In genomic region chr4:117041283-117041721, GRCm38 (mm10) we compare ENCODE assay signal across 8 mouse cellular contexts. TPM values are rescaled to one million over a fixed set of nuclear protein-coding genes. Genes with fewer than 3 reads are reported as not detected.
DNase-seq lines count a peak whose midpoint lies in the region; ATAC-seq and TF ChIP-seq lines count a peak whose summit lies in the region.

No protein-coding gene starts in this region.

- ATAC-seq in cerebellum, adult (ENCODE audit: insufficient number of reproducible peaks, low FRiP score, low TSS enrichment) = peak; percentile 61; the same call in 1 of the 2 replicates
- ATAC-seq in hindbrain, postnatal 0 days = peak; percentile 57; the same call in 1 of the 2 replicates
- ATAC-seq in lung, postnatal 0 days = peak; percentile 97
- ATAC-seq in stomach, postnatal 0 days (ENCODE audit: low FRiP score, low TSS enrichment) = peak; percentile 10; the same call in 1 of the 2 replicates

- H3K9me3 ChIP-seq in hindbrain, postnatal 0 days (ENCODE audit: low read length) = no peaks in the 10 kb centered on the region
- no peaks in the 10 kb centered on the region for H3K9me3 ChIP-seq in lung, postnatal 0 days (ENCODE audit: low read length)
- no peaks in the 10 kb centered on the region for H3K9me3 ChIP-seq in stomach, postnatal 0 days (ENCODE audit: control insufficient read depth, low read length)

- H3K27ac ChIP-seq in hindbrain, postnatal 0 days = peak overlapping the region; percentile 74
- H3K27ac ChIP-seq in lung, postnatal 0 days (ENCODE audit: low read length) = peak overlapping the region; percentile 66
- H3K27ac ChIP-seq in stomach, postnatal 0 days (replicated peaks) = peak overlapping the region; percentile 49; the same call in 1 of the 2 replicates

- no peak for TF ChIP-seq CTCF in brain, embryonic 14.5 days (IDR thresholded peaks at IDR 0.05; ENCODE audit: borderline replicate concordance, extremely low read depth, insufficient read depth, insufficient read length)
- TF ChIP-seq CTCF in hindbrain, postnatal 0 days (IDR thresholded peaks at IDR 0.05; ENCODE audit: low read depth) = no peak
- no peak for TF ChIP-seq CTCF in lung, postnatal 0 days (IDR thresholded peaks at IDR 0.05)
- TF ChIP-seq CTCF in stomach, postnatal 0 days (IDR thresholded peaks at IDR 0.05; ENCODE audit: low read depth) = no peak

- TF ChIP-seq EP300 in lung, postnatal 0 days (IDR thresholded peaks at IDR 0.05) = peak; percentile 81
- no peak for TF ChIP-seq EP300 in stomach, postnatal 0 days (optimal IDR thresholded peaks at IDR 0.05)

- H3K4me1 ChIP-seq in hindbrain, postnatal 0 days (ENCODE audit: insufficient read depth, low read length) = peaks cover 15% of the 10 kb centered on the region
- H3K4me1 ChIP-seq in lung, postnatal 0 days (ENCODE audit: insufficient read depth, low read depth, low read length) = peaks cover 16% of the 10 kb centered on the region
- no peaks in the 10 kb centered on the region for H3K4me1 ChIP-seq in stomach, postnatal 0 days (replicated peaks; ENCODE audit: control insufficient read depth, insufficient read depth)

- H3K27me3 ChIP-seq in hindbrain, postnatal 0 days (ENCODE audit: insufficient read depth, low read length) = no peaks in the 10 kb centered on the region
- no peaks in the 10 kb centered on the region for H3K27me3 ChIP-seq in lung, postnatal 0 days (replicated peaks; ENCODE audit: insufficient read depth, low read length)
- H3K27me3 ChIP-seq in stomach, postnatal 0 days (ENCODE audit: control insufficient read depth, insufficient read depth, low read length) = no peaks in the 10 kb centered on the region

- WGBS in hindbrain, postnatal 0 days = 28% methylated on average over 4 of the region's 4 CpGs
- 21% methylated on average over 4 of the region's 4 CpGs for WGBS in lung, postnatal 0 days
- 30% methylated on average over 4 of the region's 4 CpGs for WGBS in stomach, postnatal 0 days

- no peak overlapping the region for H3K4me2 ChIP-seq in hindbrain, postnatal 0 days (ENCODE audit: low read depth, low read length)
- peak overlapping the region; percentile 29 for H3K4me2 ChIP-seq in lung, postnatal 0 days (replicated peaks; ENCODE audit: low read depth, low read length)
- no peak overlapping the region for H3K4me2 ChIP-seq in stomach, postnatal 0 days (replicated peaks; ENCODE audit: low read depth)

- TF ChIP-seq POLR2A in brain, embryonic 14.5 days (IDR thresholded peaks at IDR 0.05; ENCODE audit: borderline replicate concordance, extremely low read depth, insufficient read depth, insufficient read length, poor library complexity, severe bottlenecking) = no peak

- DNase-seq in cerebellum, postnatal 4 days (ENCODE audit: low spot score in 2 of 2) = no peak
- DNase-seq in brain, embryonic 14.5 days (ENCODE audit: low read depth) = peak; percentile 73
- DNase-seq in gastrocnemius, postnatal 10 days = peak; percentile 60
- peak; percentile 31 for DNase-seq in hindbrain, postnatal 0 days (ENCODE audit: low spot score)
- peak; percentile 96 for DNase-seq in lung, postnatal 0 days (ENCODE audit: low spot score)
- DNase-seq in stomach, postnatal 0 days (ENCODE audit: low spot score) = no peak
- DNase-seq in frontal cortex, postnatal 36 days (ENCODE audit: low spot score in 2 of 2) = no peak

- no peaks in the 10 kb centered on the region for H3K36me3 ChIP-seq in hindbrain, postnatal 0 days (ENCODE audit: insufficient read depth, low read length)
- H3K36me3 ChIP-seq in lung, postnatal 0 days (ENCODE audit: insufficient read depth, low read length) = no peaks in the 10 kb centered on the region; the same call in 1 of the 2 replicates
- no peaks in the 10 kb centered on the region for H3K36me3 ChIP-seq in stomach, postnatal 0 days (ENCODE audit: control insufficient read depth, insufficient read depth, low read length)

- no peak overlapping the region for H3K4me3 ChIP-seq in hindbrain, postnatal 0 days (ENCODE audit: low read length)
- no peak overlapping the region for H3K4me3 ChIP-seq in lung, postnatal 0 days (ENCODE audit: low read depth, low read length)
- H3K4me3 ChIP-seq in stomach, postnatal 0 days (ENCODE audit: low read depth, low read length) = no peak overlapping the region

- no peak overlapping the region for H3K9ac ChIP-seq in hindbrain, postnatal 0 days (replicated peaks; ENCODE audit: low read length)
- no peak overlapping the region for H3K9ac ChIP-seq in lung, postnatal 0 days (replicated peaks; ENCODE audit: low read depth)
- no peak overlapping the region for H3K9ac ChIP-seq in stomach, postnatal 0 days (ENCODE audit: low read length)

RNA-seq across cellular contexts. Expression of gene Eif2b3, which starts 22.1 kb away (rescaled TPM):
- polyA plus RNA-seq in brain, embryonic 14.5 days (2012; rRNA removed) = 24.6 and 25.0 TPM in 2 replicates
- 10 to 100 TPM; 23.0 to 24.3 TPM for total RNA-seq in gastrocnemius, postnatal 10 days (2021)
- 13.1 and 16.7 TPM in 2 replicates for total RNA-seq in hindbrain, postnatal 0 days (2014; rRNA removed)
- polyA plus RNA-seq in hindbrain, postnatal 0 days (2015; fragmentation: Nextera tagmentation; extraction: Ambion mirVana) = 56.9 and 58.5 TPM in 2 replicates
- 21.9 and 24.7 TPM in 2 replicates for polyA plus RNA-seq in lung, postnatal 0 days (2015; fragmentation: Nextera tagmentation; extraction: Ambion mirVana)
- 29.9 and 30.1 TPM in 2 replicates for polyA plus RNA-seq in stomach, postnatal 0 days (2015; fragmentation: Nextera tagmentation; extraction: Ambion mirVana)

RNA-seq across cellular contexts. Expression of gene Hectd3, which starts 46.2 kb away (rescaled TPM):
- polyA plus RNA-seq in brain, embryonic 14.5 days (2012; rRNA removed) = 59.3 and 60.4 TPM in 2 replicates
- total RNA-seq in gastrocnemius, postnatal 10 days (2021) = 10 to 100 TPM; 16.6 to 17.3 TPM
- 47.4 and 49.5 TPM in 2 replicates for total RNA-seq in hindbrain, postnatal 0 days (2014; rRNA removed)
- polyA plus RNA-seq in hindbrain, postnatal 0 days (2015; fragmentation: Nextera tagmentation; extraction: Ambion mirVana) = 18.5 and 20.2 TPM in 2 replicates
- 9.6 and 10.2 TPM in 2 replicates for polyA plus RNA-seq in lung, postnatal 0 days (2015; fragmentation: Nextera tagmentation; extraction: Ambion mirVana)
- 6.3 and 7.4 TPM in 2 replicates for polyA plus RNA-seq in stomach, postnatal 0 days (2015; fragmentation: Nextera tagmentation; extraction: Ambion mirVana)

RNA-seq across cellular contexts. Expression of gene Urod, which starts 47.1 kb away (rescaled TPM):
- polyA plus RNA-seq in brain, embryonic 14.5 days (2012; rRNA removed) = 58.9 and 63.2 TPM in 2 replicates
- total RNA-seq in gastrocnemius, postnatal 10 days (2021) = 10 to 100 TPM; 55.3 to 59.7 TPM
- total RNA-seq in hindbrain, postnatal 0 days (2014; rRNA removed) = 40.7 and 64.4 TPM in 2 replicates
- polyA plus RNA-seq in hindbrain, postnatal 0 days (2015; fragmentation: Nextera tagmentation; extraction: Ambion mirVana) = 52.2 and 54.0 TPM in 2 replicates
- polyA plus RNA-seq in lung, postnatal 0 days (2015; fragmentation: Nextera tagmentation; extraction: Ambion mirVana) = 76.6 and 82.0 TPM in 2 replicates
- polyA plus RNA-seq in stomach, postnatal 0 days (2015; fragmentation: Nextera tagmentation; extraction: Ambion mirVana) = 38.3 and 47.3 TPM in 2 replicates

RNA-seq across cellular contexts. Expression of gene Ptch2, which starts 54.6 kb away (rescaled TPM):
- polyA plus RNA-seq in brain, embryonic 14.5 days (2012; rRNA removed) = 11.6 and 18.6 TPM in 2 replicates
- 1 to 10 TPM; 4.8 to 9.6 TPM for total RNA-seq in gastrocnemius, postnatal 10 days (2021)
- 16.1 and 18.8 TPM in 2 replicates for total RNA-seq in hindbrain, postnatal 0 days (2014; rRNA removed)
- 4.1 and 4.4 TPM in 2 replicates for polyA plus RNA-seq in hindbrain, postnatal 0 days (2015; fragmentation: Nextera tagmentation; extraction: Ambion mirVana)
- 3.6 and 4.0 TPM in 2 replicates for polyA plus RNA-seq in lung, postnatal 0 days (2015; fragmentation: Nextera tagmentation; extraction: Ambion mirVana)
- polyA plus RNA-seq in stomach, postnatal 0 days (2015; fragmentation: Nextera tagmentation; extraction: Ambion mirVana) = 1.3 and 1.5 TPM in 2 replicates

Comparison
In these comparisons a context has a peak if more than half of its experiments do, and no peak if none do; other contexts are left out.
1. ATAC-seq: peak in every context shown above with its lines; median percentile 97 in lung, postnatal 0 days; 61 in cerebellum, adult; 57 in hindbrain, postnatal 0 days; 10 in stomach, postnatal 0 days.
2. DNase-seq: peak in brain, embryonic 14.5 days (single experiment), gastrocnemius, postnatal 10 days (single experiment), hindbrain, postnatal 0 days (single experiment) and lung, postnatal 0 days (single experiment); none in cerebellum, postnatal 4 days (0 of 2), stomach, postnatal 0 days (single experiment) and frontal cortex, postnatal 36 days (0 of 2).
3. Peak in every context shown above with its lines, with median percentiles within 50 percentile points of each other: H3K27ac ChIP-seq.